Mouse (Mus musculus) brain, embryonic 14.5 days (tissue): ENCODE measurements around the gene Gadd45b.

Experiments
- CTCF ChIP-seq: fragments of 200-500 bp; IDR thresholded peaks from 2 replicates; pipeline ENCODE4 v1.5.1; 2012; ENCODE audit warnings: inconsistent platforms, mild to moderate bottlenecking, moderate library complexity, borderline replicate concordance; ENCODE audit not compliant: insufficient read depth, insufficient read length; ENCODE audit errors: extremely low read depth
- POLR2A ChIP-seq: fragments of 200-500 bp; IDR thresholded peaks from 2 replicates; pipeline ENCODE4 v1.6.1; 2012; ENCODE audit warnings: mild to moderate bottlenecking, inconsistent platforms, borderline replicate concordance; ENCODE audit not compliant: poor library complexity, insufficient read depth, insufficient read length, severe bottlenecking; ENCODE audit errors: extremely low read depth

- TF ChIP-seq POLR2A, result no peak
- TF ChIP-seq CTCF, result no peak
Measured at GRCm38 (mm10) chr10:80969298-80969697, 39.4 kb downstream of the Gadd45b start.
